Mouse (Mus musculus) lung, adult 2 months (tissue): ENCODE measurements around the gene Styx. TPM values are rescaled to one million over a fixed set of nuclear protein-coding genes. Genes with fewer than 3 reads are reported as not detected.

Experiments used
- DNase-seq: peaks from one replicate; pipeline ENCODE4 v3.0.0; 2022
- H3K4me1 ChIP-seq: fragments of 200-500 bp; 2 replicates; pipeline ENCODE4 v1.6.1; 2011; ENCODE audit warnings: low read length; ENCODE audit not compliant: control insufficient read depth, insufficient read depth
- H3K4me3 ChIP-seq: fragments of 200-500 bp; replicated peaks from 2 replicates; pipeline ENCODE3; 2011; ENCODE audit warnings: low read depth, mild to moderate bottlenecking, control low read depth, low read length; ENCODE audit errors: extremely low read depth
- CTCF ChIP-seq: fragments of 200-500 bp; IDR thresholded peaks from 2 replicates; pipeline ENCODE4 v1.5.1; 2011; ENCODE audit warnings: mild to moderate bottlenecking, low read length, control low read depth; ENCODE audit not compliant: insufficient read depth
- POLR2A ChIP-seq: fragments of 200-500 bp; IDR thresholded peaks from 2 replicates; pipeline ENCODE4 v1.6.1; 2011; ENCODE audit warnings: low read depth, mild to moderate bottlenecking, control low read depth, low read length, borderline replicate concordance; ENCODE audit errors: extremely low read depth
- WGBS: fragments of 180-500 bp; shearing (Covaris S2); methylation state at CpG from one replicate; pipeline ENCODE4 v1.1.7; 2018; 5-methylcytosine and 5-hydroxymethylcytosine counted together
- polyA plus RNA-seq: library from polyadenylated mRNA; depleted of rRNA; stranded (reverse); fragments of >200 nt; gene quantifications from 2 replicates; pipeline ENCODE4 v1.2.3, GENCODE M21; 2012

Gene Styx
- polyA plus RNA-seq, 1 experiment, result 6.4 TPM

GRCm38 (mm10) chr14:45329018-45329588 is 21.8 kb upstream of the Styx start:
- TF ChIP-seq POLR2A (no peak), CTCF (no peak)

GRCm38 (mm10) chr14:45329589-45330181 is 21.2 kb upstream of the Styx start, which contains the start of gene Psmc6:
Gene Psmc6 (plus strand): TSS chr14:45329788.
- WGBS, result under 1% methylated on average over 42 of the region's 44 CpGs
- H3K4me3 ChIP-seq, result peak within 1 kb of the TSS; percentile 100
- TF ChIP-seq CTCF, result peak; percentile 97
- peak; percentile 78; the same call in 1 of the 2 replicates for TF ChIP-seq POLR2A
- no peaks in the 10 kb centered on the region; the same call in 1 of the 2 replicates for H3K4me1 ChIP-seq
- peak; percentile 85 for DNase-seq

More at GRCm38 (mm10) chr14:45329018-45329588, 21.8 kb upstream of the Styx start:
- 12% methylated on average over 8 of the region's 8 CpGs for WGBS
- Histone ChIP-seq H3K4me3 (peak overlapping the region; percentile 41), H3K4me1 (no peaks in the 10 kb centered on the region; the same call in 1 of the 2 replicates)
- no peak for DNase-seq

- H3K4me3 ChIP-seq, result no peak overlapping the region
- WGBS, result 79% methylated on average over 16 of the region's 16 CpGs
- no peak for TF ChIP-seq POLR2A
- no peak for TF ChIP-seq CTCF
- DNase-seq, result no peak
- H3K4me1 ChIP-seq, result no peaks in the 10 kb centered on the region
Measured at GRCm38 (mm10) chr14:45364211-45365195, 13.6 kb downstream of the Styx start.

GRCm38 (mm10) chr14:45365196-45365587 is 14.3 kb downstream of the Styx start:
- no peak for TF ChIP-seq POLR2A
- Histone ChIP-seq H3K4me1 (no peaks in the 10 kb centered on the region), H3K4me3 (no peak overlapping the region)
- DNase-seq, result no peak
- 91% methylated on average over 6 of the region's 6 CpGs for WGBS

- no peak for DNase-seq
- TF ChIP-seq POLR2A, result no peak
- TF ChIP-seq CTCF, result no peak
- Histone ChIP-seq H3K4me3 (no peak overlapping the region), H3K4me1 (no peaks in the 10 kb centered on the region)
- WGBS, result 74% methylated on average over 3 of the region's 3 CpGs
Measured at GRCm38 (mm10) chr14:45378771-45379170, 27.9 kb downstream of the Styx start.

- TF ChIP-seq CTCF, result no peak
- no peak for TF ChIP-seq POLR2A
- DNase-seq, result no peak
- Histone ChIP-seq H3K4me1 (no peaks in the 10 kb centered on the region), H3K4me3 (no peak overlapping the region)
- WGBS, result 62% methylated on average over 6 of the region's 6 CpGs
Measured at GRCm38 (mm10) chr14:45380756-45381155, 29.9 kb downstream of the Styx start.

GRCm38 (mm10) chr14:45382912-45383311 is 32.0 kb downstream of the Styx start:
- H3K4me3 ChIP-seq, result no peak overlapping the region
- no peak for DNase-seq
- TF ChIP-seq CTCF, result peak; percentile 51
- TF ChIP-seq POLR2A, result no peak
- 75% methylated on average over 4 of the region's 4 CpGs for WGBS
- peaks cover 3% of the 10 kb centered on the region for H3K4me1 ChIP-seq

GRCm38 (mm10) chr14:45385596-45385995 is 34.7 kb downstream of the Styx start:
- TF ChIP-seq POLR2A, result no peak
- TF ChIP-seq CTCF, result no peak
- DNase-seq, result no peak
- 94% methylated on average over 2 of the region's 2 CpGs for WGBS
- Histone ChIP-seq H3K4me1 (peaks cover 5% of the 10 kb centered on the region), H3K4me3 (no peak overlapping the region)

- H3K4me1 ChIP-seq, result peaks cover 5% of the 10 kb centered on the region
- no peak for DNase-seq
- no peak overlapping the region for H3K4me3 ChIP-seq
- WGBS, result 20% methylated on average over 2 of the region's 2 CpGs
- TF ChIP-seq POLR2A (no peak), CTCF (no peak)
Measured at GRCm38 (mm10) chr14:45387480-45387879, 36.6 kb downstream of the Styx start.
